Mouse (Mus musculus) adrenal gland, adult (tissue): ENCODE results near the gene Gm2888.
"Not testable (repeated sequence)": the region's sequence is repeated elsewhere in the genome, so short reads cannot be mapped to it uniquely, and the experiment has no call there.

Source experiments
- DNase-seq, 2 experiments: peaks; one replicate each; pipeline ENCODE4 v3.0.0; 2022 to 2023; ENCODE audit warnings: low spot score in 1 of 2; ENCODE audit not compliant: inconsistent age in 2 of 2

Gene Gm2888

DNA sequence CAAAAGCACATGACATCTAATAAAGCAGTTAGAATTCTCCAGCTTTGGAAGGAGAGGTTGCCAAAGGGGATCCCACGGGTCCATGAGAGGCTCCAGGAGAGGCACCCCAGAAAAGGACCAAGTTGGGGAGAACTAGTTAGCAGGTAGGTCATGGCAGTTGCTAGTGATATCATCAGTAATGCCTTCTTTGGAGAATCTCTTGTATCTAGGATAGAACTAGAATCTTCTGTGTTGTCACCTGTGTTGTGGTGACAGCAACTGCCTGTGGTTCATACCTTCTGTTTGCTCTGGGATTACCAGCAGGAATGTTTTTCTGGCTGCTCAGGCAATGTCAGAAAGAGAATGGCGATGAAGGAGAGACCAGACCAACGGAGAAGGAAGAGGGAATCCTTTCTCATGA, at the start of gene Gm2888:
Gene Gm2888 (plus strand): TSS at position 301 of the 400 bp plus-strand sequence.
- not testable (repeated sequence) for DNase-seq

DNA sequence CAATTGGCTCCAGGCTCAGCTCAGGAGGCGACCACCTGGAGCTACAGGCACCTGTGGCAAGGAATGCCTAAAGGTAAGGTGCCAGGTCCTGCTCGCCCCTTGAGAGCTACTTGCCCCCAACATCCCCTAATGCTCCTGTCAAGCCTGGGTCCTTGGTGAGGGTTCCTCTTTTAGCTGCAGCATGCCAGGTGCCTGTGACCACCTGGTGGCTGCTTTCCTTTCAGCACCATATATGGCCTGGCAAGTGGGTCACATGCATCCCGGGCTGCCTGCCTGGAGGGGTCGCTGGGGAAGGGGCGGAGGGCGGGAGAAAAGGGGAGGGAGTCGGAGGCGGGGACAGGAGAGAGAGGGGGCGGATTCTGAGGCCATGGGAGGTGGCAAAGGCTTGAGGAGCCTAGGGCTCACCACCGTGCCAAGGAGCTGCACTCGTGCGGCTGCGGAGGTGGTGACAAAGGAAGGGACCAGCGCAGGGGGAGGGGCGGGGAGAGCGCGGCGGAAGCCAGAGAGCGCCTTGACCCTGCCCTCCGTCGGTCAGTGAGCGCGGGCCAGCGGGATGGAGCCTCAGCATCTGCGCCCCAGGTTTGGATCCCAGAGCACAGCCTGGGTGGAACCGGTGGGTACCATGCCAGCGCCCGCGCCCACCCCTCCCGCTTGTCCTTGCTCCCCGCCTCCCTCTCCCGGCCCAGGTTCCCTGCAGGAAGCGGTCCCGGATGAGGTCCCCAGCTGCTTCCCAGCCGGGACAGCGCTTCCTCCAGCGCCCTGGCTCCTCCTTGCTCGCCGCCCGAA, 19.1 kb downstream of the Gm2888 start, which contains the start of gene Gm2897:
Gene Gm2897 (plus strand): TSS at position 559 of the 786 bp plus-strand sequence.
- DNase-seq, result peak; percentile 13 to 58

DNA sequence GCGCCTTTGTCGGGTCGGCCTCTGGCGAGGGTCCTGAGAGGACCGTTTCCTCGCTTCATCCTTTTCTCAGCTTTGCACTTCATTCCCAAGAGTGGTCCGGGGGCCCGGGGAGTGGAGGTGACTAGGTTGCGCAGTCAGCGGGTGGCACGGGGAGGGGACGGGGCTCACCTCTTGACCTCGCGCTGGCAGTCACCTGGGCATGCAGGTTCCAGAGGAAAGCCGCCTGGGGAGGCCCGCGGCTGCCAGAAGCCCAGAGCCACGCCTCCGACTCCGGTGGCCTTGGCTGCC, 19.7 kb downstream of the Gm2888 start:
- DNase-seq, result peak in 1 of 2 experiments; percentile 19

DNA sequence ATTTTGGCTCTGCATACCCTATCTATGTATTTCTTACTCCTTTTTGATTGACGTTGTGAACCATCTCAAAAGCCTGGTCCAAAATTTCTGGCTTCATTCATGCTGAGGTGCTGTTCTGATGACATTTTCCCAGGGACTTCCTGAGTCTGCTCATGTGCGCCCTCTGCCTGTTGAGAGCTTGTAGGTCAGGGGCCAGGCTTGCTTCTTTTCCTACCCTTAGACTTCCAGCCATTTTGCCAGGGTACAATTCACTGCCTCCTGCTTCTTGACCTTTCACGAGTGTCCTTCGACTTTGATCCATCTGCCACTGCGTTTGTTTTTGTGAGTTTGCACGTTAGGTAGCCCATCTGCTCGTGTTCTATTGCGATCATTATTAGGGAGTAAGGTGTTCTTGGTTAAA, 20.3 kb downstream of the Gm2888 start:
- peak; percentile 10 to 50 for DNase-seq
